Mouse (Mus musculus): Measurements from ENCODE around the gene Arid3b. TPM values are rescaled to one million over a fixed set of nuclear protein-coding genes. Genes with fewer than 3 reads are reported as not detected.

Gene Arid3b
- total RNA-seq, 1 experiment, result 23.4 TPM

GRCm38 (mm10) chr9:57770836-57771235 lies 65.8 kb downstream of the Arid3b start:
- no peaks in the 10 kb centered on the region for H3K36me3 ChIP-seq (ENCODE audit: control insufficient read depth, insufficient read depth, low read length, poor library complexity, severe bottlenecking)

DNA sequence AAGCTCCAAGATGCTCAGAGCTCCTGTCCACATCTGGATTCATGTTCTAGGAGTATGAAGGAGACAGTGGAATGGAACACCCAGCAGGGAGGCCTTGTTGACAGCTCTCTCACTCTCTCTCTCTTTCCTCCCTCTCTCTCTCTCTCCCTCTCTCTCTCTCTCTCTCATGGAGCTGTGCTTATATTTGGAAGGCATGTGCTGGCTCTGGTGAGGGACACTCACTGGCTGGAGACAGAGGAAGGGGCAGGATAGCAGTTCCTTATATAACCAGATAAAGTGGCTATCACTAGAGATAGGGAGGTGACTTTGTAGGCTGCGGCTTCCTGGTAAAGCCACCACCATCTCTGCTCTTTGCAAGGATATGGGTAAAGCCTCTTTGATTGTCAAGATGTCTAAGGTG lies 66.4 kb downstream of the Arid3b start:
- H3K9ac ChIP-seq (ENCODE audit: insufficient read depth, low read depth, low read length, poor library complexity, severe bottlenecking), result no peak overlapping the region
- no peak for TF ChIP-seq ZNF384 (IDR thresholded peaks at IDR 0.05; ENCODE audit: low read depth, low read length)
- no peak for TF ChIP-seq CHD2 (IDR thresholded peaks at IDR 0.05; ENCODE audit: low read depth, low read length)
- no peak for TF ChIP-seq HCFC1 (IDR thresholded peaks at IDR 0.05; ENCODE audit: borderline replicate concordance, insufficient read depth, low read length)
- TF ChIP-seq ZC3H11A (IDR thresholded peaks at IDR 0.05; ENCODE audit: borderline replicate concordance, low read depth, low read length), result no peak
- TF ChIP-seq MAFK (IDR thresholded peaks at IDR 0.05; ENCODE audit: insufficient read depth, low read depth, low read length), result no peak
- no peak overlapping the region for H3K27ac ChIP-seq (ENCODE audit: insufficient read depth, low read depth, low read length, poor library complexity, severe bottlenecking)
- H3K4me1 ChIP-seq (ENCODE audit: control insufficient read depth in 2 of 2, insufficient read depth in 2 of 2, low read length in 2 of 2, poor library complexity in 1 of 2), result peaks cover 0 to 7% of the 10 kb centered on the region in 2 experiments; a peak in 1 of 4 replicates
- H3K9me3 ChIP-seq (ENCODE audit: control insufficient read depth, insufficient read depth, low read depth, low read length), result no peaks in the 10 kb centered on the region
- H3K36me3 ChIP-seq (ENCODE audit: control insufficient read depth, insufficient read depth, low read length, poor library complexity, severe bottlenecking), result no peaks in the 10 kb centered on the region
- no peak overlapping the region for H3K4me3 ChIP-seq (ENCODE audit: insufficient read depth in 1 of 2, low read depth in 1 of 2, low read length in 2 of 2, poor library complexity in 1 of 2, severe bottlenecking in 1 of 2)
- no peak for DNase-seq (ENCODE audit: low read depth, low spot score)
- in situ Hi-C loops (cut with MboI; ENCODE audit: low sequenced_read_pairs in 2 of 2, unreplicated experiment in 2 of 2), result no loop called here

More at GRCm38 (mm10) chr9:57770836-57771235, 65.8 kb downstream of the Arid3b start:
- Histone ChIP-seq H3K27ac (ENCODE audit: insufficient read depth, low read depth, low read length, poor library complexity, severe bottlenecking) (no peak overlapping the region), H3K9me3 (ENCODE audit: control insufficient read depth, insufficient read depth, low read depth, low read length) (no peaks in the 10 kb centered on the region), H3K4me3 (ENCODE audit: insufficient read depth in 1 of 2, low read depth in 1 of 2, low read length in 2 of 2, poor library complexity in 1 of 2, severe bottlenecking in 1 of 2) (no peak overlapping the region), H3K9ac (ENCODE audit: insufficient read depth, low read depth, low read length, poor library complexity, severe bottlenecking) (no peak overlapping the region), H3K4me1 (ENCODE audit: control insufficient read depth in 2 of 2, insufficient read depth in 2 of 2, low read length in 2 of 2, poor library complexity in 1 of 2) (peaks cover 0 to 7% of the 10 kb centered on the region in 2 experiments; a peak in 1 of 4 replicates)
- in situ Hi-C loops (cut with MboI; ENCODE audit: low sequenced_read_pairs in 2 of 2, unreplicated experiment in 2 of 2), result no loop called here
- no peak for DNase-seq (ENCODE audit: low read depth, low spot score)
- TF ChIP-seq MAFK (IDR thresholded peaks at IDR 0.05; ENCODE audit: insufficient read depth, low read depth, low read length), result no peak

DNA sequence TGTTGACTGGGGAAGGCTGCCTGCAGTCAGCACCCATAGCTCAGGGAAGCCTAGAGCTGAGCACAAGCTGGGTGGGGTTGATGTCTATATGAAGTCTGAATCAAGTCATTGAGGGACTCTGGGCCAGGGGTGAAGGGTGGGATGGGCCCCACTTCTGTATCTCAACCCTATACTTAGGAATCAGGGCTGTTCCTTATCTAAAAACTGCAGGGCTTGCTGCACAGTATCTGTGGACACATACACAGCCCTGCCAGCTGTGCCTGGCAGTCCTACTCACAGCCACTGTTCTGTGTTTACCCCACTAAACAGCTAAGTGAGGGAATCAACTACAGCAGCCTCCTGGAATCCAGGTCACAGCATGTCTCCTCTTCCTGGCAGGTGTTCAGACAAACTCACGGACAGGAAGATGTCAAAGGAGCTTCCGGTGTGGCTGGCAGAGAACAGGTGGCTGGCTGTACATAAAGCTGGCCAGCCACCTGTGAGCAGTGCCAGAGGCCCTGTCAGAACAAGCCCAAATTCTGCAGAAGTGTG lies 67.0 kb downstream of the Arid3b start:
- in situ Hi-C loops (cut with MboI; ENCODE audit: low sequenced_read_pairs in 2 of 2, unreplicated experiment in 2 of 2), result no loop called here

GRCm38 (mm10) chr9:57767231-57767630 lies 69.4 kb downstream of the Arid3b start:
- Histone ChIP-seq H3K27ac (ENCODE audit: insufficient read depth, low read depth, low read length, poor library complexity, severe bottlenecking) (no peak overlapping the region), H3K36me3 (ENCODE audit: control insufficient read depth, insufficient read depth, low read length, poor library complexity, severe bottlenecking) (no peaks in the 10 kb centered on the region), H3K4me1 (ENCODE audit: control insufficient read depth in 2 of 2, insufficient read depth in 2 of 2, low read length in 2 of 2, poor library complexity in 1 of 2) (peaks cover 0 to 7% of the 10 kb centered on the region in 2 experiments; a peak in 1 of 4 replicates), H3K9me3 (ENCODE audit: control insufficient read depth, insufficient read depth, low read depth, low read length) (no peaks in the 10 kb centered on the region), H3K4me3 (ENCODE audit: insufficient read depth in 1 of 2, low read depth in 1 of 2, low read length in 2 of 2, poor library complexity in 1 of 2, severe bottlenecking in 1 of 2) (no peak overlapping the region), H3K9ac (ENCODE audit: insufficient read depth, low read depth, low read length, poor library complexity, severe bottlenecking) (no peak overlapping the region)
- in situ Hi-C loops (cut with MboI; ENCODE audit: low sequenced_read_pairs in 2 of 2, unreplicated experiment in 2 of 2), result no loop called here
- DNase-seq (ENCODE audit: low read depth, low spot score), result no peak
- no peak for TF ChIP-seq HCFC1 (IDR thresholded peaks at IDR 0.05; ENCODE audit: borderline replicate concordance, insufficient read depth, low read length)
- TF ChIP-seq ZNF384 (IDR thresholded peaks at IDR 0.05; ENCODE audit: low read depth, low read length), result no peak
- TF ChIP-seq CHD2 (IDR thresholded peaks at IDR 0.05; ENCODE audit: low read depth, low read length), result no peak
- TF ChIP-seq MAFK (IDR thresholded peaks at IDR 0.05; ENCODE audit: insufficient read depth, low read depth, low read length), result no peak
- TF ChIP-seq ZC3H11A (IDR thresholded peaks at IDR 0.05; ENCODE audit: borderline replicate concordance, low read depth, low read length), result no peak

More for the DNA sequence above, 67.0 kb downstream of the Arid3b start:
- no peak for DNase-seq (ENCODE audit: low read depth, low spot score)
- no peak for TF ChIP-seq HCFC1 (IDR thresholded peaks at IDR 0.05; ENCODE audit: borderline replicate concordance, insufficient read depth, low read length)
- no peak for TF ChIP-seq MAFK (IDR thresholded peaks at IDR 0.05; ENCODE audit: insufficient read depth, low read depth, low read length)
- TF ChIP-seq ZC3H11A (IDR thresholded peaks at IDR 0.05; ENCODE audit: borderline replicate concordance, low read depth, low read length), result no peak
- no peak for TF ChIP-seq CHD2 (IDR thresholded peaks at IDR 0.05; ENCODE audit: low read depth, low read length)
- no peak for TF ChIP-seq ZNF384 (IDR thresholded peaks at IDR 0.05; ENCODE audit: low read depth, low read length)
- H3K9ac ChIP-seq (ENCODE audit: insufficient read depth, low read depth, low read length, poor library complexity, severe bottlenecking), result no peak overlapping the region
- no peak overlapping the region for H3K27ac ChIP-seq (ENCODE audit: insufficient read depth, low read depth, low read length, poor library complexity, severe bottlenecking)
- no peaks in the 10 kb centered on the region for H3K9me3 ChIP-seq (ENCODE audit: control insufficient read depth, insufficient read depth, low read depth, low read length)
- no peak overlapping the region for H3K4me3 ChIP-seq (ENCODE audit: insufficient read depth in 1 of 2, low read depth in 1 of 2, low read length in 2 of 2, poor library complexity in 1 of 2, severe bottlenecking in 1 of 2)
- no peaks in the 10 kb centered on the region for H3K36me3 ChIP-seq (ENCODE audit: control insufficient read depth, insufficient read depth, low read length, poor library complexity, severe bottlenecking)
- peaks cover 0 to 7% of the 10 kb centered on the region in 2 experiments; a peak in 1 of 4 replicates for H3K4me1 ChIP-seq (ENCODE audit: control insufficient read depth in 2 of 2, insufficient read depth in 2 of 2, low read length in 2 of 2, poor library complexity in 1 of 2)

GRCm38 (mm10) chr9:57766431-57766830 lies 70.2 kb downstream of the Arid3b start:
- Histone ChIP-seq H3K36me3 (ENCODE audit: control insufficient read depth, insufficient read depth, low read length, poor library complexity, severe bottlenecking) (no peaks in the 10 kb centered on the region), H3K9ac (ENCODE audit: insufficient read depth, low read depth, low read length, poor library complexity, severe bottlenecking) (peak overlapping the region; percentile 89; the same call in 1 of the 2 replicates), H3K27ac (ENCODE audit: insufficient read depth, low read depth, low read length, poor library complexity, severe bottlenecking) (no peak overlapping the region), H3K4me1 (ENCODE audit: control insufficient read depth in 2 of 2, insufficient read depth in 2 of 2, low read length in 2 of 2, poor library complexity in 1 of 2) (peaks cover 0 to 7% of the 10 kb centered on the region in 2 experiments; a peak in 1 of 4 replicates), H3K9me3 (ENCODE audit: control insufficient read depth, insufficient read depth, low read depth, low read length) (no peaks in the 10 kb centered on the region), H3K4me3 (ENCODE audit: insufficient read depth in 1 of 2, low read depth in 1 of 2, low read length in 2 of 2, poor library complexity in 1 of 2, severe bottlenecking in 1 of 2) (peak overlapping the region; percentile 78 to 98; a peak in 2 of 4 replicates)
- DNase-seq (ENCODE audit: low read depth, low spot score), result no peak
- TF ChIP-seq MAFK (IDR thresholded peaks at IDR 0.05; ENCODE audit: insufficient read depth, low read depth, low read length), result no peak
- TF ChIP-seq HCFC1 (IDR thresholded peaks at IDR 0.05; ENCODE audit: borderline replicate concordance, insufficient read depth, low read length), result no peak
- no peak for TF ChIP-seq CHD2 (IDR thresholded peaks at IDR 0.05; ENCODE audit: low read depth, low read length)
- TF ChIP-seq ZNF384 (IDR thresholded peaks at IDR 0.05; ENCODE audit: low read depth, low read length), result no peak
- TF ChIP-seq ZC3H11A (IDR thresholded peaks at IDR 0.05; ENCODE audit: borderline replicate concordance, low read depth, low read length), result no peak
- in situ Hi-C loops (cut with MboI; ENCODE audit: low sequenced_read_pairs in 2 of 2, unreplicated experiment in 2 of 2), result no loop called here
